Mouse (Mus musculus) olfactory bulb, adult 2 months (tissue): Measurements from ENCODE around the gene Gm5800.

Source experiments
- CTCF ChIP-seq: fragments of 200-500 bp; IDR thresholded peaks from 2 replicates; pipeline ENCODE4 v1.5.1; 2012; ENCODE audit warnings: low read depth, mild to moderate bottlenecking, low read length, moderate library complexity; ENCODE audit not compliant: insufficient read depth
- POLR2A ChIP-seq: fragments of 200-500 bp; IDR thresholded peaks from 2 replicates; pipeline ENCODE4 v1.6.1; 2012; ENCODE audit warnings: mild to moderate bottlenecking, low read depth, low read length, moderate library complexity; ENCODE audit not compliant: insufficient read depth

GRCm38 (mm10) chr14:51717083-51717482 lies at the start of gene Gm5800:
- TF ChIP-seq POLR2A, result no peak
- no peak for TF ChIP-seq CTCF
